Mouse (Mus musculus): ENCODE data around the gene Tnfrsf8. TPM values are rescaled to one million over a fixed set of nuclear protein-coding genes. Genes with fewer than 3 reads are reported as not detected.
"Not testable (repeated sequence)": the region's sequence is repeated elsewhere in the genome, so short reads cannot be mapped to it uniquely, and the experiment has no call there.

Tnfrsf8 gene
- 0.29 and 0.58 TPM in 2 replicates for polyA plus RNA-seq (2015; fragmentation: Nextera tagmentation; extraction: Ambion mirVana)

DNA sequence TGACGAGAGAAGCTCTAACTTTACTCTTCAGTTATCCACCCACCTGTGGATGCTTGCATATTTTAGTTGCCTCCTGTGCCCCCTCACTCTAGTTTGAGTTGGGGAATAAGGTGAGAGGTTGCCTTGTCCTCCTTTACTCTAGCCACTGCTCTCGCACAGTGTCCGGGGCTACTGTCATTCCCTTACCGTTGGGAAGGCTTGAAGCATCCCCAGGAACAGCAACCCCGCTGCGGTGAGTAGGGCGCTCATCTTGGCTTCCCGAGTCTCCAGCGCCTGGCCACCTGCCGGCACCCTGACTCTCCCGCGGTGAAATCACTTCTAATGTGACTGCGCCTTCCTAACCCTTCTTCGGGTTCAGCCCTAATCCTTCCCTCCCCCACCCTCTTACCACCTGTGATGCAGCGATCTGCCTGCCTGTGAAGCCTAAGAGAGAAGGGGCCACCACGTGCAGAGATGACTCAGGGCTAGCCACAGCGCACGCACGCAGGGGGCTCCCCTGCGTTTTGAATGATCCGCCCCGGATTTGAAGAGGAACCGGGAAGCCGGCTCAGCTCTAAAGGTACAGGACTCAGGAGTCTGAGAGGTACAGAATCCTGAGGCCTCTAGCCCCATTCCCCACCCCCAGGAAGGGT is at the start of gene Tnfrsf8:
Tnfrsf8 (minus strand) TSS at position 329 of the 632 bp plus-strand sequence.
- 4% methylated on average over 24 of the region's 24 CpGs for WGBS
- Histone ChIP-seq H3K4me2 (peak within 1 kb of the TSS; percentile 32), H3K4me3 (no peak within 1 kb of the TSS)

DNA sequence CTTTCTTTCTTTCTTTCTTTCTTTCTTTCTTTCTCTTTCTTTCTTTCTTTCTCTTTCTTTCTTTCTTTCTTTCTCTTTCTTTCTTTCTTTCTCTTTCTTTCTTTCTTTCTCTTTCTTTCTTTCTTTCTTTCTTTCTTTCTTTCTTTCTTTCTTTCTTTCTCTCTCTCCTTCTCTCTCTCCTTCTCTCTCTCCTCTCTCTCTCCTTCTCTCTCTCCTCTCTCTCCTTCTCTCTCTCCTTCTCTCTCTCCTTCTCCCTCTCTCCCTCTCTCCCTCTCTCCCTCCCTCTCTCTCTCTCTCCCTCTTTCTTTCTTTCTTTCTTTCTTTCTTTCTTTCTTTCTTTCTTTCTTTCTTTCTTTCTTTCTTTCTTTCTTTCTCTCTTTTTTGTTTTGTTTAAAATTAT is 46.7 kb upstream of the Tnfrsf8 start:
- not testable (repeated sequence) for ATAC-seq (ENCODE audit: low FRiP score, low read depth); H3K27ac ChIP-seq (replicated peaks); H3K4me1 ChIP-seq (replicated peaks); H3K36me3 ChIP-seq; H3K4me3 ChIP-seq; H3K27me3 ChIP-seq; H3K9me3 ChIP-seq; H3K9ac ChIP-seq; H3K4me2 ChIP-seq

More for the DNA sequence above, at the start of gene Tnfrsf8:
- Histone ChIP-seq H3K36me3 (no peaks in the 10 kb centered on the region), H3K27me3 (peaks cover 9% of the 10 kb centered on the region; the same call in 1 of the 2 replicates), H3K9ac (no peak within 1 kb of the TSS), H3K9me3 (no peaks in the 10 kb centered on the region), H3K27ac (replicated peaks) (no peak within 1 kb of the TSS), H3K4me1 (replicated peaks) (no peaks in the 10 kb centered on the region)
- ATAC-seq (ENCODE audit: low FRiP score, low read depth): no peak

DNA sequence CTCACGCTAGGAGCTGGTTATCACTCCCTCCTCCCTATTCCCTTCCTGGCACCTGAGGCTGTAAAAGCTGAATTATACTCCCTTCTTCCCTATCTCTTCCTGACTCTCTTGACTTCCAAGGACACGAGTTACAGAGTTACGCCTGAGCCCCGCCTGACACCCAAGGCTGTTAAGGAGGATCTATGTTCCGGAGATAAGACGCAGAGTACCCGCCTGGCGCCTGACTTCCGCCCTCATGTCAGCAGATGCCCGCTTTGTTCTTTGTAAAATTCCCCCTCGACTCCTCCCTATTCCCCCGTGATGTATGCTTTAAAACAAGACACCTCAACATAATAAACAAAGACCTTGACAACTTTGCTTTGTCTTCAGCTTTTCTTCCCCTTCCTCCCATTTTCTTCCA is 46.1 kb upstream of the Tnfrsf8 start:
- Histone ChIP-seq H3K36me3 (no peaks in the 10 kb centered on the region), H3K27me3 (no peaks in the 10 kb centered on the region), H3K4me2 (peak overlapping the region; percentile 26; the same call in 1 of the 2 replicates), H3K27ac (replicated peaks) (no peak overlapping the region), H3K9ac (no peak overlapping the region), H3K9me3 (no peaks in the 10 kb centered on the region), H3K4me3 (no peak overlapping the region), H3K4me1 (replicated peaks) (no peaks in the 10 kb centered on the region)
- WGBS: 42% methylated on average over 12 of the region's 12 CpGs
- ATAC-seq (ENCODE audit: low FRiP score, low read depth): no peak

DNA sequence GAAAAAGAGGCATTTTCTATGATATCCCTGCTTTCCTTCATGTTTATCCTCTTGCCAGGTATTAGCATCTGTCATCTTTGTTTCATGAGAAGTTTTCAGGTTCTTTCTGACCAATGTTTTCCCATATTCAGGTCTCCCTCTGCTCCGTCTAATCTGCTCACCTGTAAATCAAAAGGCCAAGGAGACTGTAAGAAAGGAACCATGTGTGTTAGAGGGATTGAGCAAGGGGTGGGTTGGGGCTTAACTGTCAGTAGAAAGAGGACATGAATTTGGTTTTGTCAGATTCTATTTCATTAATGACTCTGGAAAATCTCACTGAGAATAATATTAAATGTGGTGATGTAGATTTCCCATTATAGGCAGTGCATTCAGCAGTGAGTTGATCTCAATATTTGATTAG is 45.6 kb upstream of the Tnfrsf8 start:
- H3K4me3 ChIP-seq: no peak overlapping the region
- no peak overlapping the region for H3K27ac ChIP-seq (replicated peaks)
- H3K4me1 ChIP-seq (replicated peaks): no peaks in the 10 kb centered on the region
- no peak overlapping the region for H3K4me2 ChIP-seq
- no peaks in the 10 kb centered on the region for H3K9me3 ChIP-seq
- no peaks in the 10 kb centered on the region for H3K36me3 ChIP-seq
- H3K27me3 ChIP-seq: no peaks in the 10 kb centered on the region
- H3K9ac ChIP-seq: no peak overlapping the region
- WGBS: 89% methylated on average over 1 of the region's 1 CpGs
- no peak for ATAC-seq (ENCODE audit: low FRiP score, low read depth)

DNA sequence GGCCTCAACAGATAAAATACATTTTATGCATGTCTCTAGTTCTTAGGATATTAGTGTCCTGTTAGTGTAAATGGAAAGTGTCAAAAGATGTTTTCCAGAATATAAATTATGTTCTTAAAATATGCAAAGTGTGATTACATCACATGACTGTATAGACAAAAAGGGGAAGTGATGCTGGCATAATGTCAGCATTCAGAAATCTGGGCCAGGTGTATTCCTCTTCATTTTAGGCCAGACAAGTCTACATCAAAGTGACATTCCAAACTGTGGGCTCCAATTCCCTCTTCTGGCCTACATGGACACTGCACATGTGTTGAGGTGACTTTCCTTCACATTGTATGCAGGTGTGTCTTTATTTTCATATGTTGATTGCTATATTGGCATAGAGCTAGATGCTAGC is 41.3 kb upstream of the Tnfrsf8 start:
- H3K36me3 ChIP-seq: no peaks in the 10 kb centered on the region
- H3K9me3 ChIP-seq: no peaks in the 10 kb centered on the region
- H3K4me2 ChIP-seq: no peak overlapping the region
- no peaks in the 10 kb centered on the region for H3K4me1 ChIP-seq (replicated peaks)
- no peak overlapping the region for H3K27ac ChIP-seq (replicated peaks)
- no peak overlapping the region for H3K9ac ChIP-seq
- no peak for ATAC-seq (ENCODE audit: low FRiP score, low read depth)
- no peaks in the 10 kb centered on the region for H3K27me3 ChIP-seq
- no peak overlapping the region for H3K4me3 ChIP-seq

DNA sequence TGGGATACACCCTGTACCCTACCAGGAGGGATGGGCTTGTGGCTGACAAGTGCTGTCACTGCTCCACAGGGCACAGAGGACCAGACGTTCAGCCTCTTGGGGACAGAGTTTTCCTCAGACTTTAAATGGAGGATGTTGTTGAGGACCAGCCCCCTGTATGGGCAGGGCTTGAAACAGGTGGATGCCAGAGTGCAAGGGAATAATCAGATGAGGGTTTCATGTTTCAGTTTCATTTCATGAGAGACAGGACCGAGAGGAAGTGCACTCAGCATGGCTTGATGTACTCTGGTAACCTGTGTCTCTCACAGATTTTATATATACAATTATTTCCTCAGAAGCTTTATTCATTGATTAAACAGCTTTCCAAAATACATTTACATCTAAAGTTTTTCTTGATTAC is 38.9 kb upstream of the Tnfrsf8 start:
- no peak for ATAC-seq (ENCODE audit: low FRiP score, low read depth)
- Histone ChIP-seq H3K9me3 (no peaks in the 10 kb centered on the region), H3K27me3 (no peaks in the 10 kb centered on the region)

DNA sequence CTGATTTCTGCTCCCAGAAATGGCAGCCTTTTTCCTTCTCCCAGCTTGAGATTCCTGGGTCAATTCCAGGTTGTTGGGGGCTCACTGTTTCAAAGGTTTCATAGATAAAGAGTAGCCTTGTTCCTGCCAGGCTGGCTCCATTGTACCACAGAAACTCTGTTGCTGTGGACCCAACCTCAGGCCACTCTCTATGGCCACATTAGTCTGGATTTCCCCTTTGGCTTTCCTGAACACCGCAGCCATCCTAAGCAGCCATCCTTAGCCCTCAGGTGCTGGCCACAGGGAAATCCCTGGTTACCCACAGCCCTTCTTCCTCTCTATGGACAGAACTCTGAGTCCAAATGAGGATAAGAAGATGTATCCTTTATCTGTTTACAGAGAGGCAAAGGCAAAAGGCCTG is 30.0 kb upstream of the Tnfrsf8 start:
- Histone ChIP-seq H3K4me1 (replicated peaks) (no peaks in the 10 kb centered on the region), H3K27me3 (no peaks in the 10 kb centered on the region), H3K4me3 (no peak overlapping the region), H3K9ac (no peak overlapping the region), H3K4me2 (no peak overlapping the region), H3K9me3 (no peaks in the 10 kb centered on the region), H3K27ac (replicated peaks) (no peak overlapping the region), H3K36me3 (no peaks in the 10 kb centered on the region)
- 96% methylated on average over 1 of the region's 1 CpGs for WGBS
- no peak for ATAC-seq (ENCODE audit: low FRiP score, low read depth)

More for the DNA sequence above, 38.9 kb upstream of the Tnfrsf8 start:
- Histone ChIP-seq H3K27ac (replicated peaks) (no peak overlapping the region), H3K9ac (no peak overlapping the region), H3K4me2 (no peak overlapping the region), H3K36me3 (no peaks in the 10 kb centered on the region), H3K4me1 (replicated peaks) (no peaks in the 10 kb centered on the region), H3K4me3 (no peak overlapping the region)
- 56% methylated on average over 2 of the region's 2 CpGs for WGBS

DNA sequence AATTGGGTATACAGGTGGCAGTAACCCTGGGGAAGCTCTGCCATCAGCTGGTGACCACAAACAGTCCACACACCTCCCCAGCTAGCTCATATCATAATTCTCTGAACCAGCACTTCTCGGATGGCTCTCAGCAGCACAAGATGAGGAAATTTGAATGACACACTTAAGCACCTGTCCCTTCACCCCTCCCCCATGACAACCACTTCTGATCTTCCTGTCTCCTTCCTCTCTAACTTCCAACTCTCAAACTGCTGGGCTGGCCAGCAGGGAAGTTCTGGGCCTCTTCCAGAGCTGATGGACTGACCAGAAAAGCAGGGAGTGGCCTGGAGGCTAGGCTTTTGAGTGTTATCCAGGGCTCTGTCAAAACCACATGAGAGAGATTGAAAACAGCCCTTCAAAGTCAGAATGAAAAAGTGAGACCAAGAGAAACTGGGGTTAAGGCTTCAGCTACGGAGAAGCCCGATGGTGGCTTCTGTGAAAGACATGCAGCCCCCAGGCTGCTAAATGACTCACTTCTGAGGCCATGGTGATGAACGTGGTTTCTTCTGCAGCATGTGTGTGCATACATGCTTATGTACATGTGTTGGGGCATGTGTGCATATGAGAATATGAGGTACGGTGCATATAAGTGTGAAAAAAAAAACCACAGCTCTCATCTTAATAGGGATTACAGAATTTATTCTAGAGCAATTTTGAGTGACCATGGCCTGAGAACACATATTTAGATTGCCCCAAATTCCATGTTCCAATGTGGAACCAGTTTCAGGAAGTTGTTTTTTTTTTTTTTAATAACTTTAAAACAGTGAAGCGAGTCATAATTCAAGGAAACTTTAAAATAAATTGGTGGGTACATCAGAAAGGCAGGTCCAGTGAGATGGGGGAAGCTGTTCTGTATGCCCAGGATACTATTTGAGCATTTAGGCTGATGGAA is 27.2 kb upstream of the Tnfrsf8 start:
- no peak for ATAC-seq (ENCODE audit: low FRiP score, low read depth)
- no peak overlapping the region for H3K9ac ChIP-seq

DNA sequence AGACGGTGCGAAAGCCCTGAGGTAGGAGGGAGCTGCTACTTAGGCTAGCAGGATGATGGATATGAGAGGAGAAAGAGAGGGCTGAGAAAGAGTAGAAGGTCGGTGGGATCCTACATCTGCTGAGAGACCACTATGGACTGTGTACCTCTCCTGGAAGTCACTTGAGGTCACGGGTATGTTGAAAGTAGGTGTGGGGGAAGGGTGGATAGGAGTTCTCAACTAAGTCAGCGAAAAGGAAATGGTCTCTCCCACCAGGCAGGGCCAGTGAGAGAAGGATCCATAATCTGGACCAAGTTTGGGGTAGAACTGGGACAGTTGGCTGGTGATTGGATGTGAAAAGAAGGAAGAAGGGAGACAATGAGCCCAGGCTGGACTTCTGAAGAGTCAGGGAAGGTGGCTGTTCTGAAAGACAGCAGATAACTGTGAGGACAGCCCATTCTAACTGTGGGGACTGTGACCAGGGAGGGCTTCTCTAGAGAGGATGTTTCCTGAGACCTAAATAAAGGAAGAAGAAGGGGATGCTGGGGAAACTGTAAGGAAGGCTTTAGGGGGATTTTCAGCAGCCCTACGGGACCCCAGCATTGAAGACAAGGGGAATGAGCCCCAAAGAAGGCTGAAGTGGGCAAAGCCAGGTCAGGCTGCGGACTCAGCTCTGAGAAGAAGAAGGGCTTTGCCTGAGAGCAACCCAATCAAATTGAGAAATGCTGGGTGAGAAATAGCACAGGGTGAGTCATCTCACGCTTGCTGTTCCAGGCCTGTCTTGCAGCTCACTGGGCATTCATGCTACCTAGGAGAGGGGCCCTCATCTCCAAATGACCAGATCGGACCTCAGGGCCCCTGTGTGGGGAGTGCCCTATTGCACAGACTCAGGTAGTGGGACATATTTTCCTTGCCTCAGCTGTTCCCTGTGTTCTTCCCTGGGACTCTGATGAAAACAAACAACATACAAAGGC is 23.2 kb upstream of the Tnfrsf8 start:
- no peaks in the 10 kb centered on the region for H3K9me3 ChIP-seq
- no peaks in the 10 kb centered on the region for H3K27me3 ChIP-seq
- no peak for ATAC-seq (ENCODE audit: low FRiP score, low read depth)
- no peaks in the 10 kb centered on the region for H3K4me1 ChIP-seq (replicated peaks)
- H3K4me3 ChIP-seq: no peak overlapping the region
- H3K36me3 ChIP-seq: no peaks in the 10 kb centered on the region
- WGBS: 85% methylated on average over 9 of the region's 9 CpGs
- H3K9ac ChIP-seq: no peak overlapping the region
- no peak overlapping the region for H3K4me2 ChIP-seq
- H3K27ac ChIP-seq (replicated peaks): no peak overlapping the region

More for the DNA sequence above, 27.2 kb upstream of the Tnfrsf8 start:
- 85% methylated on average over 6 of the region's 6 CpGs for WGBS
- no peaks in the 10 kb centered on the region for H3K4me1 ChIP-seq (replicated peaks)
- H3K4me3 ChIP-seq: no peak overlapping the region
- H3K27me3 ChIP-seq: no peaks in the 10 kb centered on the region
- H3K4me2 ChIP-seq: no peak overlapping the region
- H3K9me3 ChIP-seq: no peaks in the 10 kb centered on the region
- H3K36me3 ChIP-seq: no peaks in the 10 kb centered on the region
- no peak overlapping the region for H3K27ac ChIP-seq (replicated peaks)

DNA sequence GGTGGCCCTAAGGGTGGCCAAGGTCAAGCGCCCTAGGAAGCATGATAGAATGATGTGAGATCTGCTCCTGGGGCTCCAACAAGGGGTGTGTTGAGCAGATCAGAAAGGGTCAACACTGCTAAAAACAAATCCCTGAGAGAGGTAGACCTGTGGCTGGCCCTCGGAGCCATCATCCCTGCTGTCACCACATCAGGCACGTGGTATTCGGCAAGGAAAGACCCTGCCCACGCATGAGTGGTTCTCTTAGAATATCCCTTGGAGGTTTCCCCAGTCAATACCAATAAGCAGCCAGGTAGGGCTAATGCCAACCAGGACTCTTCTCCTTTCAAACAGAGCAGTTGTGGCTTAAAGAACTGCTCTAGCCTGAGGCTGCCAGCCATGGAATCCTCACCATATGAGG is 21.6 kb upstream of the Tnfrsf8 start:
- no peaks in the 10 kb centered on the region for H3K9me3 ChIP-seq
- H3K4me1 ChIP-seq (replicated peaks): no peaks in the 10 kb centered on the region
- ATAC-seq (ENCODE audit: low FRiP score, low read depth): no peak
- H3K27me3 ChIP-seq: no peaks in the 10 kb centered on the region
- H3K4me2 ChIP-seq: no peak overlapping the region
- no peak overlapping the region for H3K27ac ChIP-seq (replicated peaks)
- WGBS: 86% methylated on average over 5 of the region's 5 CpGs
- H3K4me3 ChIP-seq: no peak overlapping the region
- no peaks in the 10 kb centered on the region for H3K36me3 ChIP-seq
- H3K9ac ChIP-seq: no peak overlapping the region

DNA sequence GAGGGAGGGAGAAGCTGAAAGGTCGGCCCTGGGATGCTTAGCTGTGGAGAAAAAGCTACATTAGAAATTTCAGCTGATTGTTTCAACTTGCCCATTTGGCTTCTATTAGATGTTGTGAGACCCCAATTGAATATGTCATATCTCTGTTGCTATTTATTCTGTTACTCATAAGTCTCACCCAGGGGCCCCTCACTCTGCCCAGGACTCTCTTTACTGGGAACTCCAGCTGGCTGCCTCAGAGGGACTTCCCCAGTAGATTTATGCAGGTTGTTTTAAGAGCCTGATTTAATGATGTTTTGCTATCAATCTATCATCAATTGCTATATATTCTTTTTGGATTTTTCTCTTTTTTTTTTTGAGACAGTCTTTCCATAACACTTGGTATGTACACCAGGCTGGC is 21.1 kb upstream of the Tnfrsf8 start:
- no peaks in the 10 kb centered on the region for H3K36me3 ChIP-seq
- WGBS: 74% methylated on average over 1 of the region's 1 CpGs

DNA sequence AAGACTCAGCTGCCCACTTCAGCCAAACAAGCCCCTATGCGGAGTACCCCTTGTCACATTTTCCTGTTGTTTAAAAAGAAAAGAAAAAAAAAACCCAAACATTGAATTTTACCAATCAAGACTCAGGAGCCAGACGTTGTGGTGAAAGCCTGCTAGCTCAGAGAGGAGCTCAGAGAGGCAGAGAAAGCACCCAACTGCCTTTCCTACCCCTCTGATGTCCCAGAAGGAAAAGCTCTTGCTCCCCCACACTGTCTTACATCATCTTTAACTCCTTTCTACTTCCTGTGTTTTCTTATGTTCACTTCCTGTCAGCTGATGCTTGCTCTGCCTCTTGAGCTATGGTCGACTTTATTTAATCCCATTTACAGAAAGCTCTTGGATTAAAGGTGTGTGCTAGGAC is 8.7 kb upstream of the Tnfrsf8 start:
- WGBS: 70% methylated on average over 3 of the region's 3 CpGs
- no peak for ATAC-seq (ENCODE audit: low FRiP score, low read depth)
- H3K4me3 ChIP-seq: no peak overlapping the region
- H3K27ac ChIP-seq (replicated peaks): no peak overlapping the region
- no peak overlapping the region for H3K9ac ChIP-seq
- no peak overlapping the region for H3K4me2 ChIP-seq
- no peaks in the 10 kb centered on the region for H3K27me3 ChIP-seq
- no peaks in the 10 kb centered on the region for H3K36me3 ChIP-seq
- H3K4me1 ChIP-seq (replicated peaks): no peaks in the 10 kb centered on the region
- no peaks in the 10 kb centered on the region for H3K9me3 ChIP-seq

More for the DNA sequence above, 21.1 kb upstream of the Tnfrsf8 start:
- Histone ChIP-seq H3K4me3 (no peak overlapping the region), H3K4me2 (no peak overlapping the region), H3K9ac (no peak overlapping the region), H3K9me3 (no peaks in the 10 kb centered on the region), H3K27me3 (no peaks in the 10 kb centered on the region), H3K4me1 (replicated peaks) (no peaks in the 10 kb centered on the region), H3K27ac (replicated peaks) (no peak overlapping the region)
- no peak for ATAC-seq (ENCODE audit: low FRiP score, low read depth)
